Comparison of ENCODE assay signal across 16 mouse cellular contexts in genomic region chr2:84626366-84626975, GRCm38 (mm10). TPM values are rescaled to one million over a fixed set of nuclear protein-coding genes. Genes with fewer than 3 reads are reported as not detected.
DNase-seq lines count a peak whose midpoint lies in the region; ATAC-seq and TF ChIP-seq lines count a peak whose summit lies in the region.
"Had no signal": no experiment of that assay in that cellular context is flagged by ENCODE, and none has a peak within 500 bp of the region (broad histone marks: within the 10 kb centered on the region; RNA-seq: fewer than 3 reads in every experiment).

No protein-coding gene starts in this region.

- H3K36me3 ChIP-seq in heart, embryonic 13.5 days, result peaks cover 44% of the 10 kb centered on the region
- H3K36me3 ChIP-seq in liver, postnatal 0 days (replicated peaks; ENCODE audit: insufficient read depth, low read length), result 0 out of 2 replicates have a peak, but pooled peaks cover 2% of the 10 kb centered on the region
- H3K36me3 ChIP-seq in liver, embryonic 11.5 days (ENCODE audit: control insufficient read depth, insufficient read depth, low read length), result peaks cover 3% of the 10 kb centered on the region; the same call in 1 of the 2 replicates
- 0 out of 2 replicates have a peak, but pooled peaks cover 3% of the 10 kb centered on the region for H3K36me3 ChIP-seq in embryonic facial prominence, embryonic 15.5 days
- peaks cover 3% of the 10 kb centered on the region; the same call in 1 of the 2 replicates for H3K36me3 ChIP-seq in stomach, embryonic 15.5 days

- H3K9ac ChIP-seq in heart, embryonic 13.5 days, result peak overlapping the region; percentile 20
- no peak overlapping the region for H3K9ac ChIP-seq in liver, postnatal 0 days (replicated peaks)
- H3K9ac ChIP-seq in liver, embryonic 11.5 days (ENCODE audit: low read depth, low read length), result no peak overlapping the region
- H3K9ac ChIP-seq in embryonic facial prominence, embryonic 15.5 days, result no peak overlapping the region
- no peak overlapping the region for H3K9ac ChIP-seq in stomach, embryonic 15.5 days
- H3K9ac ChIP-seq: liver, embryonic 15.5 days had no signal

- no peak for ATAC-seq in heart, embryonic 13.5 days (ENCODE audit: extremely low read depth, insufficient number of reproducible peaks, low FRiP score, low TSS enrichment)
- peak; percentile 49 for ATAC-seq in liver, postnatal 0 days
- no peak for ATAC-seq in liver, embryonic 11.5 days (replicated peaks; ENCODE audit: low FRiP score)
- no peak for ATAC-seq in embryonic facial prominence, embryonic 15.5 days (ENCODE audit: insufficient number of reproducible peaks, low FRiP score, low TSS enrichment, low read depth)
- ATAC-seq in stomach, embryonic 15.5 days (ENCODE audit: insufficient read depth, low FRiP score, low read depth), result no peak
- ATAC-seq: Patski had no signal

- DNase-seq in heart, postnatal 14 days, result no peak
- no peak for DNase-seq in liver, postnatal 0 days
- DNase-seq in liver, embryonic 11.5 days (ENCODE audit: low spot score), result no peak
- DNase-seq in cerebellum, adult 8-10 months, result no peak
- no peak for DNase-seq in thymus, postnatal 4 days
- DNase-seq: adrenal gland, postnatal 10 days; kidney, adult 9 months; thymus, adult 2 months had no signal

- H3K4me3 ChIP-seq in heart, embryonic 13.5 days, result no peak overlapping the region
- no peak overlapping the region for H3K4me3 ChIP-seq in liver, postnatal 0 days (ENCODE audit: low read depth, low read length)
- no peak overlapping the region for H3K4me3 ChIP-seq in liver, embryonic 11.5 days (ENCODE audit: low read depth, low read length)
- no peak overlapping the region for H3K4me3 ChIP-seq in embryonic facial prominence, embryonic 15.5 days (replicated peaks)
- no peak overlapping the region for H3K4me3 ChIP-seq in stomach, embryonic 15.5 days (replicated peaks)
- H3K4me3 ChIP-seq: left cerebral cortex, adult 2 months; liver, embryonic 15.5 days had no signal

- no peaks in the 10 kb centered on the region for H3K27me3 ChIP-seq in heart, embryonic 13.5 days (replicated peaks)
- H3K27me3 ChIP-seq in liver, postnatal 0 days (ENCODE audit: insufficient read depth, low read length), result no peaks in the 10 kb centered on the region
- no peaks in the 10 kb centered on the region for H3K27me3 ChIP-seq in liver, embryonic 11.5 days (replicated peaks; ENCODE audit: control insufficient read depth, insufficient read depth, low read length)
- no peaks in the 10 kb centered on the region for H3K27me3 ChIP-seq in embryonic facial prominence, embryonic 15.5 days
- no peaks in the 10 kb centered on the region for H3K27me3 ChIP-seq in stomach, embryonic 15.5 days (replicated peaks)
- H3K27me3 ChIP-seq: liver, embryonic 15.5 days; Patski had no signal

- peak overlapping the region; percentile 28; the same call in 1 of the 2 replicates for H3K4me2 ChIP-seq in heart, embryonic 13.5 days
- peak overlapping the region; percentile 31; the same call in 1 of the 2 replicates for H3K4me2 ChIP-seq in liver, postnatal 0 days (ENCODE audit: low read depth, low read length)
- H3K4me2 ChIP-seq in liver, embryonic 11.5 days, result no peak overlapping the region
- H3K4me2 ChIP-seq in embryonic facial prominence, embryonic 15.5 days (replicated peaks), result no peak overlapping the region
- H3K4me2 ChIP-seq in stomach, embryonic 15.5 days, result no peak overlapping the region
- H3K4me2 ChIP-seq: liver, embryonic 15.5 days; midbrain, embryonic 11.5 days had no signal

- intact Hi-C loops in heart, postnatal 14 days (cut with DNase I), result no loop called here

- peak overlapping the region; percentile 78 for H3K27ac ChIP-seq in heart, embryonic 13.5 days (replicated peaks)
- H3K27ac ChIP-seq in liver, postnatal 0 days (ENCODE audit: low read depth), result peak overlapping the region; percentile 71
- no peak overlapping the region for H3K27ac ChIP-seq in liver, embryonic 11.5 days (ENCODE audit: low read depth, low read length)
- H3K27ac ChIP-seq in embryonic facial prominence, embryonic 15.5 days (replicated peaks), result peak overlapping the region; percentile 65
- H3K27ac ChIP-seq in stomach, embryonic 15.5 days, result peak overlapping the region; percentile 42
- H3K27ac ChIP-seq: left cerebral cortex, adult 2 months had no signal

- 51% methylated on average over 7 of the region's 7 CpGs for WGBS in heart, embryonic 13.5 days
- WGBS in liver, postnatal 0 days (ENCODE audit: insufficient replicate concordance), result 69% methylated on average over 7 of the region's 7 CpGs
- WGBS in liver, embryonic 11.5 days, result 78% methylated on average over 7 of the region's 7 CpGs
- 71% methylated on average over 7 of the region's 7 CpGs for WGBS in embryonic facial prominence, embryonic 15.5 days
- 62% methylated on average over 7 of the region's 7 CpGs for WGBS in stomach, embryonic 15.5 days

- H3K4me1 ChIP-seq in heart, embryonic 13.5 days, result peaks cover 62% of the 10 kb centered on the region
- H3K4me1 ChIP-seq in liver, postnatal 0 days (ENCODE audit: insufficient read depth), result peaks cover 39% of the 10 kb centered on the region
- H3K4me1 ChIP-seq in liver, embryonic 11.5 days (replicated peaks; ENCODE audit: control insufficient read depth, insufficient read depth, low read length), result peaks cover 13% of the 10 kb centered on the region
- peaks cover 11% of the 10 kb centered on the region for H3K4me1 ChIP-seq in embryonic facial prominence, embryonic 15.5 days
- peaks cover 5% of the 10 kb centered on the region; the same call in 1 of the 2 replicates for H3K4me1 ChIP-seq in stomach, embryonic 15.5 days

- H3K9me3 ChIP-seq in heart, embryonic 13.5 days, result no peaks in the 10 kb centered on the region
- no peaks in the 10 kb centered on the region for H3K9me3 ChIP-seq in liver, postnatal 0 days (ENCODE audit: low read length)
- H3K9me3 ChIP-seq in liver, embryonic 11.5 days (ENCODE audit: control insufficient read depth, low read length), result no peaks in the 10 kb centered on the region
- H3K9me3 ChIP-seq in embryonic facial prominence, embryonic 15.5 days (replicated peaks), result no peaks in the 10 kb centered on the region
- no peaks in the 10 kb centered on the region for H3K9me3 ChIP-seq in stomach, embryonic 15.5 days
- H3K9me3 ChIP-seq: liver, embryonic 15.5 days had no signal

- no peak for TF ChIP-seq CTCF in liver, postnatal 0 days (IDR thresholded peaks at IDR 0.05; ENCODE audit: low read depth)

- TF ChIP-seq EP300 in liver, postnatal 0 days (IDR thresholded peaks at IDR 0.05; ENCODE audit: low read depth), result no peak

RNA-seq across cellular contexts. Expression of gene Ctnnd1, which starts 24.1 kb away (rescaled TPM):
- 60.6 and 63.6 TPM in 2 replicates for polyA plus RNA-seq in heart, embryonic 13.5 days (2015; fragmentation: Nextera tagmentation; extraction: Ambion mirVana)
- 100 to 1,000 TPM in 1 of 2 experiments, 10 to 100 TPM in 1; 92.4 to 107 TPM for total RNA-seq in heart, postnatal 14 days (2021)
- 9.0 and 9.5 TPM in 2 replicates for polyA plus RNA-seq in liver, postnatal 0 days (2015; fragmentation: Nextera tagmentation; extraction: Ambion mirVana)
- 21.9 and 27.1 TPM in 2 replicates for polyA plus RNA-seq in liver, embryonic 11.5 days (2014; fragmentation: Nextera tagmentation; extraction: Ambion mirVana)
- 49.9 and 52.7 TPM in 2 replicates for polyA plus RNA-seq in embryonic facial prominence, embryonic 15.5 days (2015; fragmentation: Nextera tagmentation; extraction: Ambion mirVana)
- 60.0 and 71.9 TPM in 2 replicates for polyA plus RNA-seq in stomach, embryonic 15.5 days (2015; fragmentation: Nextera tagmentation; extraction: Ambion mirVana)

RNA-seq across cellular contexts. Expression of gene Btbd18, which starts 32.4 kb away (rescaled TPM):
- polyA plus RNA-seq in heart, embryonic 13.5 days (2015; fragmentation: Nextera tagmentation; extraction: Ambion mirVana), result 0.10 and 0.12 TPM in 2 replicates
- total RNA-seq in heart, postnatal 14 days (2021), result not detected
- not detected in 2 replicates for polyA plus RNA-seq in liver, postnatal 0 days (2015; fragmentation: Nextera tagmentation; extraction: Ambion mirVana)
- polyA plus RNA-seq in liver, embryonic 11.5 days (2014; fragmentation: Nextera tagmentation; extraction: Ambion mirVana), result 0.18 and 0.22 TPM in 2 replicates
- 0.16 and 0.27 TPM in 2 replicates for polyA plus RNA-seq in embryonic facial prominence, embryonic 15.5 days (2015; fragmentation: Nextera tagmentation; extraction: Ambion mirVana)
- 0.18 and 0.22 TPM in 2 replicates for polyA plus RNA-seq in stomach, embryonic 15.5 days (2015; fragmentation: Nextera tagmentation; extraction: Ambion mirVana)
- total RNA-seq: hematopoietic stem cell, adult 5-6 weeks; left cerebral cortex, adult 2 months had no signal
- polyA plus RNA-seq: thymus, adult 2 months had no signal

RNA-seq across cellular contexts. Expression of gene Selenoh, which starts 44.1 kb away (rescaled TPM):
- polyA plus RNA-seq in heart, embryonic 13.5 days (2015; fragmentation: Nextera tagmentation; extraction: Ambion mirVana), result 272 and 285 TPM in 2 replicates
- 10 to 100 TPM; 31.4 to 32.8 TPM for total RNA-seq in heart, postnatal 14 days (2021)
- polyA plus RNA-seq in liver, postnatal 0 days (2015; fragmentation: Nextera tagmentation; extraction: Ambion mirVana), result 53.6 and 57.6 TPM in 2 replicates
- polyA plus RNA-seq in liver, embryonic 11.5 days (2014; fragmentation: Nextera tagmentation; extraction: Ambion mirVana), result 241 and 264 TPM in 2 replicates
- polyA plus RNA-seq in embryonic facial prominence, embryonic 15.5 days (2015; fragmentation: Nextera tagmentation; extraction: Ambion mirVana), result 230 and 231 TPM in 2 replicates
- 221 and 237 TPM in 2 replicates for polyA plus RNA-seq in stomach, embryonic 15.5 days (2015; fragmentation: Nextera tagmentation; extraction: Ambion mirVana)

RNA-seq across cellular contexts. Expression of gene Gm28635, which starts 51.4 kb away (rescaled TPM):
- polyA plus RNA-seq in heart, embryonic 13.5 days (2015; fragmentation: Nextera tagmentation; extraction: Ambion mirVana), result not detected in 2 replicates
- 10 to 100 TPM in 1 of 2 experiments, 1 to 10 TPM in 1; 4.3 to 11.7 TPM for total RNA-seq in heart, postnatal 14 days (2021)
- polyA plus RNA-seq in liver, postnatal 0 days (2015; fragmentation: Nextera tagmentation; extraction: Ambion mirVana), result not detected in 2 replicates
- polyA plus RNA-seq in liver, embryonic 11.5 days (2014; fragmentation: Nextera tagmentation; extraction: Ambion mirVana), result not detected in 2 replicates
- not detected in 2 replicates for polyA plus RNA-seq in embryonic facial prominence, embryonic 15.5 days (2015; fragmentation: Nextera tagmentation; extraction: Ambion mirVana)
- polyA plus RNA-seq in stomach, embryonic 15.5 days (2015; fragmentation: Nextera tagmentation; extraction: Ambion mirVana), result not detected in 2 replicates
- total RNA-seq: adrenal gland, postnatal 10 days; hematopoietic stem cell, adult 5-6 weeks had no signal
- polyA plus RNA-seq: liver, embryonic 15.5 days; midbrain, embryonic 11.5 days; Patski; thymus, adult 2 months had no signal

RNA-seq across cellular contexts. Expression of gene Med19, which starts 51.7 kb away (rescaled TPM):
- 26.1 and 26.6 TPM in 2 replicates for polyA plus RNA-seq in heart, embryonic 13.5 days (2015; fragmentation: Nextera tagmentation; extraction: Ambion mirVana)
- 10 to 100 TPM; 13.9 to 15.0 TPM for total RNA-seq in heart, postnatal 14 days (2021)
- 12.7 and 13.2 TPM in 2 replicates for polyA plus RNA-seq in liver, postnatal 0 days (2015; fragmentation: Nextera tagmentation; extraction: Ambion mirVana)
- 43.4 and 44.9 TPM in 2 replicates for polyA plus RNA-seq in liver, embryonic 11.5 days (2014; fragmentation: Nextera tagmentation; extraction: Ambion mirVana)
- polyA plus RNA-seq in embryonic facial prominence, embryonic 15.5 days (2015; fragmentation: Nextera tagmentation; extraction: Ambion mirVana), result 31.3 and 34.0 TPM in 2 replicates
- 31.1 and 34.5 TPM in 2 replicates for polyA plus RNA-seq in stomach, embryonic 15.5 days (2015; fragmentation: Nextera tagmentation; extraction: Ambion mirVana)

Comparison
In these comparisons a context has a peak if more than half of its experiments do, and no peak if none do; other contexts are left out.
1. H3K4me2 ChIP-seq: peak in heart, embryonic 13.5 days (single experiment) and liver, postnatal 0 days (single experiment); none in liver, embryonic 11.5 days (single experiment), embryonic facial prominence, embryonic 15.5 days (single experiment) and stomach, embryonic 15.5 days (single experiment).